Mouse (Mus musculus): ENCODE results near the gene Gnb3.

Gnb3 gene

GRCm38 (mm10) chr6:124796200-124796599 is 43.9 kb downstream of the Gnb3 start:
- DNase-seq = no peak

GRCm38 (mm10) chr6:124795781-124796180 is 44.3 kb downstream of the Gnb3 start:
- DNase-seq = no peak

GRCm38 (mm10) chr6:124791911-124792310 is 48.2 kb downstream of the Gnb3 start:
- DNase-seq = no peak

- DNase-seq = no peak
Measured at GRCm38 (mm10) chr6:124790121-124790520, 50.0 kb downstream of the Gnb3 start.

GRCm38 (mm10) chr6:124789519-124789918 is 50.6 kb downstream of the Gnb3 start:
- DNase-seq = no peak

- DNase-seq = no peak
Measured at GRCm38 (mm10) chr6:124787722-124788121, 52.4 kb downstream of the Gnb3 start.

GRCm38 (mm10) chr6:124786756-124787420 is 53.2 kb downstream of the Gnb3 start:
- no peak for DNase-seq
